Mouse (Mus musculus) MEL-GATA-1-ER (cell line): ENCODE measurements around the gene Tbck.

Experiments
- DNase-seq: peaks from one replicate; pipeline ENCODE4 v3.0.0-alpha.2; 2012; ENCODE audit warnings: low read depth; ENCODE audit errors: extremely low read depth

The Tbck gene

DNA sequence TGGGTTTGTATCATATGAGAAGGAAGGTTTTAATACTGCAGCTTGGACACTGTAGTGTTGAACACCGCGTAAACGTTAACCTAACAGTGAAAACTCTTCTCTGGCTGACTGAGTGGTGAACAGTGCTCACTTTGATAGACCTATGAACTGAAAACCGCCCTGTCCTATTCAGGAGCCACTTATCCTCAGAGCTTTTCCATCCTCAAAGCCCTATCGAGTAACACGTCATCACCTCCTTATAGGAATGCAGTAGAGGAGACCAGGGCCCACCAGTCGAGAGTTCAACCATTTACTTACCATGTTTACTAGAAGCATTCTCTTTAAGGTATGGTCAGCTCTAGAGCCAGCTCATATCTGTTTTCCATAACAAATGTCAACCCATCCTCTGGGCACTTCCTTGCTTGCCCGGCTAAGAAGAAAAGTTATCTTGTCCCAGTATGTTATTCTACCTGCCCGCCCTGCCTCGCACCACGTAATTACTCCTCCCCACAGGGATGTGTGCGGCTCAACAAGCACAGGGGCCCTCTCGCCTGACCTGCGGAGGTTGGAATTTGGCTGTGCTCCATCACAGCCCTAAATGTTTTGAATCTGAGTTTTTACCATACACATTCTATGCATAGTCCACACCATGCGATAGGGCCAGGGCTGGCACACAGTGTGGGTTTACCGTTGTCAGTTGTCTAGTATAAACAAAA lies 147.4 kb downstream of the Tbck start:
- no peak for DNase-seq

DNA sequence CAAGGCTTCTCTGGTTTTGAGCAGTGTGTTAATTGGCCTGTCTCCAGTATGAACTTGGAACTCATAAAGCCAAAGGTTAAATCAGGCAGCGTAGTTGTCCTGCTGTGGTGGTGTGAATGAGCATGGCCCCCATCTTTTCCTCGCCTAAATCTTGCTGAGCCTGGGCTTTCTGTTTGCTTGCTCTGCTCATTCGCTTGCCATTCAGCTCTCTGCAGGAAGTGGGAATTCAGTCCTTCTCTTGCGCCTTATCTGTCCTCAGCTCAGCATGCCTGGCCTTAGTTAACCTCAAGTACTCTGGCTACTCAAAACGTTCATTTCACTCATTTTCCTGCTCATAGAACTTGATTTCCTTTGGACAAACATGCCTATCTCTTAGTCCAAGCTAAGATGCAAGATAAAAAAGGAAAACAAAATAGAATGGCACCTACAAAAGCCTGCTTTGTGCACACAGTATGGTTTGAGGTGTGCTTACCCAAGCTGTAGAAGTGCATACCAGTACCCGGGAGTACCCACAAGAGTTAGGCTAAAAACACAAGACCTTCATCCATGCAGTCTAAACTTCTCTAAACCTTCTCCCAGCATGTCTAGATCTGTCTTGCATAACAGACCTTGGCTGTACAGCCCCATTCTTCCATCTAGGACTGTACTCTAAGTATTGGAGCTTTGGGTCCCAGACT lies 151.3 kb downstream of the Tbck start:
- no peak for DNase-seq

DNA sequence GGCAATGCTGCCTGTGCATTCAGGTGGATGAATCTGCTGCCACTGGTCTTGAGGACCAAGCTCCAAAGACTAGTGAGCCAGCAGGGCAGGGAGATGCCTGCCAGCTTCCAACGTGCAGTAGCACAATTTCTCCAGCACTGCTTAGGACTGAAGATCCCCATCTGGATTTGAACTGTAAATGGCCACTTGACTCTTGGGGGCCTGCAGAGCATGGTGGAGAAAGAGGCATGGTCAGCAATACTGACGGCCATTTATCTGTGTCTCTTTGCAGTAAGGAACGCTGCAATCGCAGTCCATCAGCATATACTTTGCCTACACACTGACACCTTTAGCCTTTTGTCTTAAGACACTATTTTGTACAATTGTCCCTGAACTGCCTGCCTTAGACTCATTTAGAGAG lies 153.2 kb downstream of the Tbck start:
- no peak for DNase-seq

DNA sequence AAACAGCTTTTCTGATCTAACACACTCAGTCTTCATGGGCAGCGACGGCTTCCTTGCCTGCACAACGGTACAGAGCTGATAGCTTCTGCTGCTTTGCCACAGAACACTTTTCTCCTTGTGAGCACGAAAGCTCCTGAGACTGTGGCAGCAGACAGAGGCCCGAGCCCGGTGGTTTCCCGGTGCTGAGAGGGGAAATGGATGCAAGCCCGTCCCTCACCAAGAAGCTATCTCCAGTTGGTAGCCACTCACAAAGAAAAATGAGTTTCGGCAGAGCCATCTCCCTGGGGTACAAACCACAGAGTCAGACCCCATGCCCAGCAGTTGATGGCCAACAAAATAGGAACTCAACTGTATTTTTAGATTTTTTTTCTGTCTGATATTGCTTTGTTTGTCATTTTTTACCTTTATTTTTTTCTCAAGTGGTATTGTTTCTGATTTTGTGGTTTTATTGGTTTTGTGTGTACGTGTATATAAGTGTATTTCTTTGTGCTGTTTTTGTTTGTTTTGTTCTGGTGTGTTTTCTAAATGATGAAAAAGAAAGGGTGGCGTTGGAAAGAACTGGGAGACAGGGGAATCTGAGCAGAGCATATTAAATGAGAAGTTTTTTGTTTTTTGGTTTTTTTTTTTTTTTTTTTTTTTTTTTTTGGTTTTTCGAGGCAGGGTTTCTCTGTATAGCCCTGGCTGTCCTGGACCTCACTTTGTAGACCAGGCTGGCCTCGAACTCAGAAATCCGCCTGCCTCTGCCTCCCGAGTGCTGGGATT lies 154.9 kb downstream of the Tbck start:
- no peak for DNase-seq

DNA sequence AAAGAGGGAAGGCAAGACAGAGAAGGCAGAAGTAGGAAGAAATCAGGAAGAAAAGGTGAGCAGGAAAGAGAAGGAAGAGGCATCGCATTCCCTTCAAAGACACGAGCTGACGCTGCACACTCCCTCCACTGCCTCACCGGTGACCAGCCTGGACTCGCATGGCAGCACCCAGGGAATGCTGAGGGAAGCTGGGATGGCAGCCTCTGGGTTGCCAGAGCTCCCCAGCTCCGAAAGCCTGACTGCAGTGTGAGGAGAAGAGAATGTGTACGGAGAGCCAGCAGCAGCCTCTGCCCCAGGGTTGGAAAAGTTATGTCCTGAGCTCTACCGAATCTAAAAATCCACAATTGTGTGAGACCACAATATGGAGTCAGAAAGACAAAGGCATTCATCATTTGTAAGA lies 155.6 kb downstream of the Tbck start:
- no peak for DNase-seq

DNA sequence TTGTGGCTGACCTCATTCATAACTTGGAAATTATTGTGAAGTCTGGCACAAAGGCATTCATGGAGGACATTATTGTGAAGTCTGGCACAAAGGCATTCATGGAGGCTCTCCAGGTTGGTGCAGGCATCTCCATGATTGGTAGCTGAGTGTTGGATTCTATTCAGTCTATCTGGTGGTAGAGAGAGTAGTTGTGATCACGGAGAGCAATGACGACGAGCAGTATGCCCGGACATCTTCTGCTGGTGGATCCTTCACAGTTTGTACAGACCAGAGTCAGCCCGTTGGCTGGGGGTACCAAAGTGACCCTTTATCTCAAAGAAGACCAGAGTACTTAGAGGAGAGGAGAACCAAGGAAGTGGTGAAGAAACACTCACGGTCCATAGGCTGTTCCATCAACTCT lies 158.7 kb downstream of the Tbck start:
- DNase-seq, result no peak

DNA sequence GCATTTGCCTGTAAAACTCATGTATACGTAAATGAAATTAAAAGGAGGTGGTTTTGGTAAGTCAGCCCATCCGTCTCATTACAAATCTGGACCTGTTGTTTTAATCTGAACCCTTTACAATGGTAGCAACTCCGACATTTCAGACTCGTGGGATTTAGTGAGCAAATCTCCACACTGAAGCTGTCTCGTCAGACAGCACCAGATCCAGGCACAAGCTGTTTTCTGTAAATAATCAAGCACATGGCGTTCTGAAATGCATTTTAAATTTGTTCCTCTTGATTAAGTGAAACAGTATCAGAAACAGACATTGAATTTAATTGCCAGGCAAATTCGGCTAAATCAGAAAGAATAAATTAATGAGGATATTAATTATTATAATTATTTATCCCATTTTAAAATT lies 165.7 kb downstream of the Tbck start:
- no peak for DNase-seq

DNA sequence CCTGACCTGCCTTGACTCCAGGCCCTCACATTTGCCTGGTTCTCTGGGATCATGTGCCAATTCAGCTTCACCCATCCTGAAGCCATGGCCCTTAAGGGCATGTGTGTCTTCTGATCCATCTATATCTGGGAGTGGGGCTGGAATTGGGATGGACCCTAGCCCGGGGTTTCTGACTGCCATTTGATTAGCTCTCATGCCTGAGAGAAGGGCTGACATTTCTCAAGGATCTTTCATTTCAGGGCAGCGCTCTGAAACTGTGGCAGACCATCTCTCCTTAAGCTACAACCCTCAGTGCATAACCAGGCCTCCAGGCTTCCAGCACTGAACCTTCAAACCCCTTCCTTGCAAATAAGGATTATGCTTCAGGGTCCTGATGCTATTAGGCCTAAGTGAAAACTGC lies 166.5 kb downstream of the Tbck start:
- no peak for DNase-seq

DNA sequence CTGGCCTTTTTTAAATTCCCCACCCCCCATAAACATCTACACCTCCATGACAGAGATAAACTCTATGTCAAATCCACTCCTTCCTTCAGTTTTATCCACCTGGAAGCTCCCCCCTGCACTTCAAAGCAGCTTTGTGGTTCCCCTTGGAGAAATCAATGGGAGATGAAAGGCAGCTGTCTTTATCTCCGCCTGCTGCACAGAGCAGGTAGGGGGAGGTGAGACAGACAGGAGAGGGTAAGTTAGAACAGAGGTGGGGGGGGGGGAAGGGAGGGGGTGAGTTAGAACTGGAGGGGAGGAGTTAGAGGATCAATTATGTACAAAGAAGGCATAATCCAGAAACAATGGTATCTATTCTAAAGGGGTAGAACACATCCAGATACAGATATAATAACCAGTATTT lies 167.5 kb downstream of the Tbck start:
- DNase-seq, result no peak

DNA sequence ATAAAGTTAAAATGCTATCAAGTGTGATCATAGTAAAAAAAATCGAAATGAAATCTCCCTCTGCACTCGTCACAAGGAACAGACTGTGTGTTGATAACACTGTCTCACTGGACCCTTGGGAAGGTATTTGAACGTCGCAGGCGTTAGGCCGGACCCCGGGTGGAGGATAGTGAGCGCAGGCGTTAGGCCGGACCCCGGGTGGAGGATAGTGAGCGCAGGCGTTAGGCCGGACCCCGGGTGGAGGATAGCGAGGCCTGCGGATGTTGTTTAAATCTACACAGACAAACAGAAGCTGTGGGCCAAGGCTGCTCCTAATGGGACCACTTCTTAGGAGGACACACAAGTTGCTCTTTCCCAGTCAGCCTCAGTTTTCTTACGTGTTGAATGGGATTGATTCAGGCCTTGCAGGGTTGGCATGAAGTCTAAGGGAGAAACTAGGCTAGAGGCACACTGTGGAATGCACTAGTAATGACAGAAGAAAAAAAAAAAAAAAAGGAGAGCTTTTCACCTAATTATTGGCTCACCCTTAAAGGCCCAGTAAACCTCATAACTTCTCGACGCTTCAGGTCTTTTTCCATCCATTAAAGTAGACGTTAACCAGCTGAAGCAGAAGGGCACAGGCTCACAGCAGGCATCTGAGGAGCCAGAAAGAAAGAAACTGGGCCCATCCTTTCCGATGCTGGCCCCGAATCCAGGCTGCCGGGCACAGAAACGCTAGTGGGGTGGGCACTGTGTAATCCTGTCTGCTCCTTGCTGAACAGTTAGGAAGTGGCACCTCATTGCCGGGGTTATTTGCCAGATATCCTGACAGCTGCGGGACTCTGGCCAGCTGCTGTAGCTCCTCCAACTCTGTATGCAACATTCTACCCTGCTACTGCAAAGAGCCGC lies 168.1 kb downstream of the Tbck start:
- DNase-seq, result no peak

DNA sequence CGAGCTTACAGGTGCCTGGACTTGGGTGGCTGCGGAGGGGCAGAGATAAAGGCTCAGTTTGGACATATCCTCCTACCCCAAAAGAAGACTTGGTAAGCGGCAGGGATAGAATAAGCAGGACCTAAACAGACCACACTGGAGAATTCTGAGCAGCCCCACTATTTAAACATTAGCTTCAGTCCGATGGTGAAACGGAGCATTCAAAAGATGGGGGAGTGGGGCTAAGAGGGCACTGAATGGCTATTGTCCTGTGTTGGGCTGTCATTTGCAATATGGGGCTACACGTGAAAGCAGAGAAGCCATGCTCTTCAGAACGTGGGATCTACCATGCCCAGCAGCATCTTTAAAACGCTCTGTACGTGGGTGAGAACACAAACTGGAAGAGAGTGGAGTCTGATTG lies 170.3 kb downstream of the Tbck start:
- DNase-seq, result no peak

DNA sequence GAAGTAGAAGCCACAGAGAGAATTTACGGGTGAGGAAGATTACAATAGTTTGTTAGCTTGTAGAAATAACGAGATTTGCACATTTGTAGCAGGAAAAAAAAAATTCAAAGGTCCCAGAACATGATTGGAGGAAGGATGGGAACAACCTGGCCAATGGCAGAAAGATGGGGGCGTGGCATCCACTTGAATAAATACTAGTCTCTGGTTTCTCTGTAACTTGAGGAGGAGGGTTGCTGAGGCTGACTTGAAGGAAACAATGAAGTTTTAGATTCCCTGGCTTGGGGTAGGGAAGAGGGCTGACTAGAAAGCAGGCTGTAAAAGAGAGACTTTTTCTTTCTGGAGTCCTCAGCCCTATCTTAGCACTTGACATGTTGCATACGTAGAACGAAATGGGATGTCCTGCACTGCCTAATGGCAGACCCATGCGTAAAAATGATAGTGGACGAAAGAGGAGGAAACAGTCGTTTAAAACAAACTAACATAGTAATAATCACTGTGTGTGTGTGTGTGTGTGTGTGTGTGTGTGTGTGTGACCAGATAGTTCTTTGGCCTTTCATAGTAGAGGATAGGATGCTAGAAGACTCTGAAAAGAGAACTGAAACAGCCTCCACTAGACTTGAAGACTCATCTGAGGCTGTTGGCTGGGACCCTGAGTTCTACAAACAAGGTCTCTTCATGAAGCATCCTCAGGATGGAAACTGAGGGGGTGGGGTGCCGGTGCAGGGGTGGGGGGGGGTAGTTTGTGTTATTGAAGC lies 171.7 kb downstream of the Tbck start:
- DNase-seq, result peak; percentile 46

DNA sequence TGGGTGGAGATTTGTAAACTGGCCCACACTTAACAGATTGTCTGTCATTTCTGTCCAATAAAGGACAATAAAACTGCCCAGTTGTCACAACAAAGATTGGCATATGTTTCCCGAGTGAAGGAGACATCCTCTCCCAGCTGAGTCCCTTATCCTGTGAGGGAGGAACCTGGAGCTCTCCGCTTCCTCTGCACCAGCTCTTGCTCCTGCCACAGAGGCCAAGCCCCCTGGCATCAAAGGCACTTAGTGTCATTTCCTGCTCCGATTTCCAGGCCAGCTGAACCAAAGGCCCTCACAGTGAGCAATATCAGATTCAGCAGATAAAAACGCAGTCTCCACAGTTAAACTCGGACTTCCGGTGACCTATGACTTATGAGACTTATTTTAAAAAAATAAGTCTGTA lies 172.7 kb downstream of the Tbck start:
- no peak for DNase-seq

DNA sequence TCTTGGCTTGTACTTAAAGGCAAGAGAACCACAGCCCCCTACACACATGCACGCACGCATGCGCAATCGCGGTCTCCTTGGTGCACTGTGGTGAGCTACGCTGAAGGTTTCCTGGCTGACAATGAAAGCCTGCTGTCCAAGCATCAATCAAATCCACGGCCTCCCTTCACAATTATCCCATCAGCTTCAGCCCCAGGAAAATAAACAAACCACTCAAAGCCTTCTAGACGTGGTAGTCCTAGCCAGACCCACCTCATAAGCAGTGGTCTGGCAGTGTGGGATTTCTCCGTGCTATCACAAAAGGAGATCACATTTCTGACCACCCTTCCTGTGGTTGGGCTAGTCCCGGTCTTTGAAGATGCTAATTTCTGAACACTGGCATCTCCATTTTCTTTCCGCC lies 174.9 kb downstream of the Tbck start:
- DNase-seq, result no peak

DNA sequence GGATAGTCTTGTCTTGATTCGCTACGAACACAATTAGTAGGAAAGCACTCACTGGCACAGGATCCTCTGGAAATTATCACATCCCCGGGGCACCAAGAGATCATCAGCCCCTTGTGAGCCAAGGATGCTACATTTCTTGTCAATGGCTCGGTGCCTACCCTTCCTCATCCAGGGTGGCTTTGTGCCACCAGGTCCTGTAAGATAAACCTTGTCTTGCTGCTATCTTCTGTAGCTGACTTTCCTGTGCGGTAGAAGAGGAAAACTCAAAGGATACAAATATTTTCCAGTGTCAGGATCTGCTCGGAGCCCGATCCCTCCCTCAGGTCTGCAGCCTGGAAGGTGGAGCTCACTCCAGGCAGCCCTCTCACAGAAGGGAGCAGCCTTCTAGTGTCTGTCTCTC lies 175.6 kb downstream of the Tbck start:
- peak; percentile 43 for DNase-seq

DNA sequence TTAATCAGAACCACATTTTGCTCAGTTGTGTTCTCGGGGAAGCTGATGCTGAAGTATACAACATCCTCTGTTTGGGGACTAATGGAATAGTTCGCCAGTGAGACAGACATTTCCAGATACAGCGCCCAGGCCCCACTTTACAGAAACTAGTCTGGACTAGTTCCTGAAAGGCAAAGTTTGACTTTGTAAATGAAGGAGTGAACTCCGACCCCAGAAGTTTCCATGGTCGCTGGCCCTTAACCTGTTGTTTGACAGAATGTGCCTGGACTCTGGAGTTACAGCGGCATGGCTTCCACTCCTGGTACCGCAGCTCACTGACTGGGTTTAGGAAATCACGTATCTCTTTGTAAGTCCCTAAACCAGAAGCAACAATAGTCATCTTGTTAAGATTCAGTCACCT lies 176.9 kb downstream of the Tbck start:
- no peak for DNase-seq

DNA sequence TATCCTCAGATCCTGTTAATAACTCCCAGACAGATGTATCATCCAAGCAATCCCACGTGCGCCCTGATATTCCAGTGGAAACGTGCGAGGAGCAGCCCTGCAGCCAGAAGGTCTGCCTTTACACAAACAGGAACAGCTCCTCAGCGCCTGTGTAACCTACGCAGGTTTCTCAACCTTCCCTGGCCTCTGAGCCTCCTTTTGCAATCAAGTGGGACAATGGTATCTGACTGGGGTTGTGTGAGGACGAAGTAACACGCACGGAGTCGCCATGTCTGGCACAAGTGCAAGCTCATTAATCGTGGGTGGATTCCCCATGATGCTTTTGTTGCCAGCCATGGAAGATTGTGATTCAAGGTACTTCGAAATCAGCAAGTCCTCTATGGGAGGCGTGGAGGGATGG lies 179.9 kb downstream of the Tbck start:
- no peak for DNase-seq

DNA sequence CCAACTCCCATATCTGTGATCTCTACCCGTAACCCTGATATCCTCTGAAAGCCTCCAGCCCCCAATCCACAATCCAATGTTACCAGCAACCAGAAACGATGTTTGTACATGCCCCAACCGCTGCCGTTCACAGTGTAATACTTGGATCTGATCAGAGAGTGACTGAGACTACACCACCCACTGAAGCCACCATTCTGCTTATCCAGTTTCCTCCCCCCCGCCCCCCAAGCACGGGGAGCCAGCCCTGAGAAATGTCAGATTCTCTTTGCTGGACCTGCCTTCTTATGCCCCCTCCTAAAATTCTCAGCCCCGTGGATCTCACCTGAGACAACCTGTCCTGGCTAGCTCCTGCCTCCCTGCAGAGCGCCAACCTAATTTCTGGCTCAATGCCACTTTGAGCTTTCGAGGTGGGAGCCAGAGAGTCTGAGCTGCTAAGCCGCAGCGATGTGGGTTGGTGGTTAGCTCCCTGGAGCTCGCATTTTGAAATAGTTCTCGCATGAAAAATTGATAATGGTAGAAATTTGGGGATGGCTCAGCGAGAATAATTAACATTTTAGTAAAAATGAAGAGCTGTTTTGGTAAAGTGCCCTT lies 180.5 kb downstream of the Tbck start:
- no peak for DNase-seq

DNA sequence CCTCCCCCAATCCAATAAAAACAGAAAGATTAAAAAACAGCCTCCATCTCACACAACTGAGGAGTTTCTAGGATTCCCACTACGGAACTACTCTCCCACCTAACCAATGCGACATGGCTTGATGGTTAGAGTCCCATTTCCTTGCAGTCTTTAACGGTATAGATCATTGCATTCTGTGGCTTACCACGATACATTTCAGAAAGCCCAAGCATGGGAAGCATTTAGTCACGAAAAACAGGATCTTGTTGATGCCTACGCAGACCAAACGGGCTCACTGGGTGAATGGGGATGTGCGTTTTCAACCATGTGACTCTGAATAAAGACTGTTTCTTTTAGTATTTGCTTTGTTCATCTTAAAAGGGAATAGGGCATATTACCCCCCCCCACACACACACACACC lies 181.0 kb downstream of the Tbck start:
- DNase-seq, result no peak

DNA sequence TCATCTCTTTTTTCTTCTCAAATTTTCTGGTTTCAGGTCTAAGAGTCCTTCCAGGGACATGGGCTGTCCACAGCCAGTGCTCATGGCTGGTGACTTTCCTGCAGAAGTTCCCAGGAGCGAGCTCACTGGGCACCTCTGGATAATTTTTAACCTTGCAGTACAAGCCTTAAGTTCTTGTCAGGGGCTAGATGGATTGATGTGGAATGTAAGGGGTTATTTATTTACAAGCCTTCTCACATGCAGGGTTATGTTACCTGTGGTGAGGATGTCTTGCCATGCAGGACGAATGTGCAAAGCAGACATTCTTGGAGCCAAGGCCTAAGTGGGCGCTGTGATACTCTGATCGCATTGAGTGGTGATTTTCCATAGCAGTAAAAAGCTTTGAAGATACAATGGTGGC lies 181.7 kb downstream of the Tbck start:
- DNase-seq, result no peak

DNA sequence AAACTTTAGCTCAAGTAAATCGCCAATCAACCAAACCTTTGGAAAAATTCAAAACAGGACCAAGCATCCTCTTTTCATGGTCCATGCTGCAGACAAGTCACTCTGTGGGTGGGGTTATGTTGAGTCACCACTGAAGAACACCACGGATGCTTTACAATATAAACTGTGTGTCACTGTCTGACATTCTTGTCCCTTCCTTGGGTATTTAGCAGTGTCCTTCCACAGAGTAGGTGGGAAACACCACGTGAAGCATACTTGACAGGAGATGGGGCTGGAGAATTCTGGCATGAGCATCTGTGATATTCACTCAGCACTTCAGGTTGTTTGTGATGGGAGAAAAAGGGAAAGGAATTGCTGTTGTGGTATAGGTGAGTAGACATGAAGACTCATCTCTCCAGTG lies 183.0 kb downstream of the Tbck start:
- DNase-seq, result no peak
